Mouse (Mus musculus) heart, embryonic 16.5 days (tissue): ENCODE measurements around the gene Rtn1. TPM values are rescaled to one million over a fixed set of nuclear protein-coding genes. Genes with fewer than 3 reads are reported as not detected.

Source experiments
- ATAC-seq: fragments of 200-750 bp; cut with Nextera tagmentation; replicated peaks from 2 replicates; pipeline ENCODE4 v1.8.0; 2017; ENCODE audit warnings: moderate number of reproducible peaks; ENCODE audit not compliant: insufficient read depth, low FRiP score; ENCODE audit errors: extremely low read depth
- H3K27ac ChIP-seq: fragments of 300-500 bp; sonication (generic); 2 replicates; pipeline ENCODE4 v1.5.1; 2014; ENCODE audit warnings: mild to moderate bottlenecking, low read length, control low read depth, moderate library complexity
- H3K27me3 ChIP-seq: fragments of 300-500 bp; sonication (generic); 2 replicates; pipeline ENCODE4 v1.6.1; 2014; ENCODE audit warnings: low read length, mixed read lengths; ENCODE audit not compliant: control insufficient read depth, insufficient read depth
- H3K36me3 ChIP-seq: fragments of 300-500 bp; sonication (generic); 2 replicates; pipeline ENCODE4 v1.6.1; 2014; ENCODE audit not compliant: control insufficient read depth, insufficient read depth
- H3K4me1 ChIP-seq: fragments of 300-500 bp; sonication (generic); 2 replicates; pipeline ENCODE4 v1.6.1; 2014; ENCODE audit warnings: low read length, mixed read lengths; ENCODE audit not compliant: control insufficient read depth, insufficient read depth
- H3K4me2 ChIP-seq: fragments of 300-500 bp; sonication (generic); 2 replicates; pipeline ENCODE4 v1.6.1; 2014; ENCODE audit warnings: low read depth, mild to moderate bottlenecking, control low read depth, low read length
- H3K4me3 ChIP-seq: fragments of 300-500 bp; sonication (generic); 2 replicates; pipeline ENCODE4 v1.5.1; 2014; ENCODE audit warnings: mild to moderate bottlenecking, control low read depth, low read length
- H3K9ac ChIP-seq: fragments of 300-500 bp; sonication (generic); 2 replicates; pipeline ENCODE4 v1.6.1; 2014; ENCODE audit warnings: low read length, control low read depth
- H3K9me3 ChIP-seq: fragments of 300-500 bp; sonication (generic); replicated peaks from 2 replicates; pipeline ENCODE4 v1.6.1; 2016; ENCODE audit warnings: low read length; ENCODE audit not compliant: control insufficient read depth
- WGBS: fragments of 180-500 bp; shearing (Covaris S2); extraction: QIAGEN DNeasy Blood & Tissue Kit; methylation state at CpG from one replicate; pipeline ENCODE4 v1.1.7; 2014; 5-methylcytosine and 5-hydroxymethylcytosine counted together
- polyA plus RNA-seq: library from polyadenylated mRNA; unstranded; fragments of >200 nt; fragmentation: Nextera tagmentation; extraction: Ambion mirVana; gene quantifications from 2 replicates; pipeline ENCODE4 v1.2.1, GENCODE M21; 2015

Rtn1 gene
- polyA plus RNA-seq, 1 experiment from 2014 or later = 10.1 TPM

DNA sequence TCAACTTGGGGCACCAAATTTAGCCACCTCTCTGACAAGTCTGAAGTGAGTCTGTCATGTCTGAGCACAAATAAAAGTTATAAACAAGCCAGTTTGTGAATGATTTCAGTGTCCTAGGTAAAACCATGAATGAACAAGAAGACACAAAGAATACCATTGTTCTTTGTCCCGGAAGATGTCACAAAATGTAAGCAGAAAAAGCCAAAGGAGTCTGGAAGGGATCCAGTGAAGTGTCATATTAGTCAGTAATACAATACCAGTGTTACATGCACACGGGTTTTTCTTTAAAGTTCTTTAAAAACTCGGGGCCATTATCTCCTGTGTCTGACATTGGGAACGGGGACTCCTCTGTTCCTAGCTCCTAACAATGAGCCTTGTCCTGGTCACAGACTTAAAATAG lies 85.1 kb downstream of the Rtn1 start:
- no peak overlapping the region for H3K27ac ChIP-seq
- no peak overlapping the region for H3K4me3 ChIP-seq
- H3K36me3 ChIP-seq = no peaks in the 10 kb centered on the region
- no peak overlapping the region for H3K4me2 ChIP-seq
- H3K4me1 ChIP-seq = no peaks in the 10 kb centered on the region
- H3K9ac ChIP-seq = no peak overlapping the region
- WGBS = 57% methylated on average over 4 of the region's 4 CpGs
- no peak for ATAC-seq
- H3K9me3 ChIP-seq = no peaks in the 10 kb centered on the region
- no peaks in the 10 kb centered on the region for H3K27me3 ChIP-seq

DNA sequence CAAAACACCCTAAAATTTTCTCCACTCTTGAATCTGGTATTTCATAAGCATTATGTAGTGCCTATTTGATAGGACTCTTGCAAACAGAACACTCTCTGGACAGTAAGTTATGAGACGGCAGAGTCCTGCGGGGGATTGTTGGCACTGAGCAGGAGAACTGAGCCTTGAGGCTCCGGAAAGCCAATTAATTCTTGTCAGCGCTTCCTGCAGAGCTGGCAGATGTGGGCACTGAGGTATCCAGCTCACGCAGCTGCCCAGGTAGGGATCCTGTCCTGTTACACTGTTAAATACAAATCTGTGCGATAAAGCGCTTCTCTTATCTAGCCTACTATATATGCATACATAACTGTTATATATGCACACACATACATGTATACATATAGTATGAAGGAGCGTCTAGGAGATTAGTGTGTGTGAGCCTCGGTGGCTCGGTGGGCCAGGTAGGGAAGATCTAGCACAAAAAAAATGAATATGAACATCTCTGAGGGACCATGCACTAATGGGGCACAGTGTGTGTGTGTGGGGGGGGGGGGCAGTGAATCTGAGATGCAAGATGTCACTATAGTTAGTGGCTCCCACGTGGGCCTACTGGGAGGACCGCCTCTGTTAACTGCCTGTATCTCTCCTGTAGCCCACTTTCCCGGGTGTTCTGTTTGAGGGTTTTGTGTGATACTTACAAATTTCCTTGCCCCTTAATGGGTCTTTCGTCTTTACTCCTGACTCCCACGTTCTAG lies 93.0 kb downstream of the Rtn1 start:
- ATAC-seq = no peak
- H3K9me3 ChIP-seq = no peaks in the 10 kb centered on the region
- H3K4me2 ChIP-seq = no peak overlapping the region
- 64% methylated on average over 15 of the region's 15 CpGs for WGBS
- H3K27ac ChIP-seq = no peak overlapping the region
- H3K27me3 ChIP-seq = no peaks in the 10 kb centered on the region
- no peak overlapping the region for H3K4me3 ChIP-seq
- H3K4me1 ChIP-seq = no peaks in the 10 kb centered on the region
- H3K9ac ChIP-seq = no peak overlapping the region
- H3K36me3 ChIP-seq = no peaks in the 10 kb centered on the region

DNA sequence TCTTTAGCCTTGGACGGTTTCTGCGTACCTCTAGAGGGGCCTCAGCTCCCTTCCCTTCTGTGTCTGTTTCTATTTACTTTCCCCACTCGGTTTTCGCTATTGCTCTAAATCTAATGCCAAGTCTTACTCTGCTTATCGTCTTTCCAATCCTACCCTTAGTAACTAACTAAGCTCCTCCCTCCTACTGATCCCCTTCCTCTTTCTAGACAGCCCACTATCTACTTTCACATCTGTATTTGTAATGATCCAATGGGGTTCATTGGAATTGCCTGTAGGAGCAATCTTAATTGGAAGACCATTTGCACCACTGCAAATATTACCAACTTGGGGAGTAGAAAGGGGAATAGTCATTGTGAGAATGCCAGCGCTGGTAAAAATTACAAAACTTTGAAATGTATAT lies 98.0 kb downstream of the Rtn1 start:
- H3K27ac ChIP-seq = no peak overlapping the region
- no peaks in the 10 kb centered on the region for H3K27me3 ChIP-seq
- no peaks in the 10 kb centered on the region for H3K4me1 ChIP-seq
- ATAC-seq = no peak
- H3K36me3 ChIP-seq = no peaks in the 10 kb centered on the region
- no peak overlapping the region for H3K4me3 ChIP-seq
- no peak overlapping the region for H3K4me2 ChIP-seq
- H3K9me3 ChIP-seq = no peaks in the 10 kb centered on the region
- no peak overlapping the region for H3K9ac ChIP-seq
- 74% methylated on average over 6 of the region's 6 CpGs for WGBS

DNA sequence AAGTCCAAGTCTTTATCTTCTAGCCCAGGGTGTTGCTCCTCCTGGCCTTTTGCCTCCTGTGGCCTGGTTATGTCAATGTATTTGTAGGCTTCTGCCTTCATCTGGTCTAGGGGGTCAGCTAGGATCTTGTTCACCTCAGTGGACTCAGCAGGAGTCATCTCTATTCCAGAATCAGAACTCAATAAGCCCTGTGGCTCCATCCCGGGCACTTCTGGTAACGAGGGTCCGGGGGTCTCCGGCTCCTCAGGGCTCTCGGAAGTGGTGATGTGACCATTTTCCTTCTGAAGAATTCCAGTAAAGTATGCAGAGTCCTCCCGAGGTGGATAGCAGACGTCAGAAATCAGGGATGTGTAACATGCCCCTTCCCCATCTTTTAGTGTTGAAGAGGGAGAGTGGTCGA lies 100.3 kb downstream of the Rtn1 start:
- 68% methylated on average over 8 of the region's 8 CpGs for WGBS
- Histone ChIP-seq H3K36me3 (no peaks in the 10 kb centered on the region), H3K27me3 (no peaks in the 10 kb centered on the region; the same call in 1 of the 2 replicates), H3K27ac (no peak overlapping the region), H3K9ac (no peak overlapping the region), H3K4me2 (no peak overlapping the region), H3K9me3 (no peaks in the 10 kb centered on the region), H3K4me1 (no peaks in the 10 kb centered on the region), H3K4me3 (no peak overlapping the region)
- ATAC-seq = no peak

DNA sequence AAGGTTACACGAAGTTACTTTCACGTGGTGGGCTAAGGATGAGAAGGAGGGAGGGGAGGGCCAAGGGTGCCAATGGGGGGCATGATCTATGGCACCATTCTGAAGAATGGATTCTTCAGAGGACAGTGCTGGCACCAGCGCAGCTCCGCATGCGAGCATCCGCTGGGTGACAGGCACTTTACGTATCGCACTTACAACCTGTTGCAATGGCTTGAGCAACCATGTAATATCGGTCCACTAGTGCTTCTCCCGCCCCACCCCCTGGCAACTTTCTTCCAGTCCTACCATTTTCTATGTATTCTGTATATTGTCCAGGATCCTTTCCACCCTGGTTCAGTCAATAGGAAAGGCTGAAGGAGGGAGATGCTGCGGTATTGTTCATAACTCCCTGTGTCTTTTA lies 102.6 kb downstream of the Rtn1 start:
- H3K4me1 ChIP-seq = no peaks in the 10 kb centered on the region
- H3K9me3 ChIP-seq = no peaks in the 10 kb centered on the region
- H3K4me3 ChIP-seq = no peak overlapping the region
- H3K9ac ChIP-seq = no peak overlapping the region
- no peaks in the 10 kb centered on the region for H3K36me3 ChIP-seq
- H3K27me3 ChIP-seq = no peaks in the 10 kb centered on the region; the same call in 1 of the 2 replicates
- H3K27ac ChIP-seq = no peak overlapping the region
- 87% methylated on average over 11 of the region's 11 CpGs for WGBS
- ATAC-seq = no peak
- H3K4me2 ChIP-seq = no peak overlapping the region

DNA sequence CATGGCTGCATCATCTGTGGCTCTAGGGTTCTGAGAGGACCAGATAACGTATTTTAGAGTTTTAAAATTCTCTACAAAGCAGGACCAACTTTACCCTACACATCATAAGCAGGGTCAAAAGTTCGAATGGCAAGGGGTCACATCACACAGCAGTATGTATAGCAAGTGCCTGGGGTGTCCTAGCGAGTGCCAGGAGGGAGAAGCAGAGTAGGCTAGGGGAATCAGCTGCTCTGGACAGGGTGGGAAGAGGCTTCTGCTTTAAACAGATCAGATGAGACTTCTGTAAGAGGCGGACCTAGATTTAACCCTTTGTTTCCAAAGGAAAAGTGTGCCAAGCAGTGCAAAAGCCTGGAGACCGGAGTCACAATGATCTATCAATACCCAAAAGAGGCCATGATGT lies 103.4 kb downstream of the Rtn1 start:
- 63% methylated on average over 5 of the region's 5 CpGs for WGBS
- Histone ChIP-seq H3K9me3 (no peaks in the 10 kb centered on the region), H3K27me3 (no peaks in the 10 kb centered on the region; the same call in 1 of the 2 replicates), H3K27ac (no peak overlapping the region), H3K9ac (no peak overlapping the region), H3K4me3 (no peak overlapping the region), H3K4me1 (no peaks in the 10 kb centered on the region), H3K36me3 (no peaks in the 10 kb centered on the region), H3K4me2 (no peak overlapping the region)
- ATAC-seq = no peak

DNA sequence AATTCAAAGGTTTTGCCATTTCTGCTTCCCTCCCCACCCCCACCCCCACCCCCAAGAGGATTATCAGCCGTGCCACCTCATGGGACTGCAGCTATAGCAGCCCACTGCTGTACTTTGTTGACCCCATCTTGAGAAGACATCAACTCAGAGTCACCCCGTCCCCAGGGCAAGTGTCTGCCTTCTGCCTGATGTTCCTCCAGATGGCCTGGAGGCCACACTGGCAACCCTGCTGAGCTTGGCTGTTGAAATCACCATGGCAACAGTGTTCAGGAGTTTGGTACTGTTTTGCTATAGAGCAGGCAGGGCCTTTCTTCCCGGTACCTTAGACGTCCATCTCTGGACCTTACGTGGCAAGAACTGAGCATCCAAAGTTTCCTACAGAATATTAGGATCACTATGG lies 103.9 kb downstream of the Rtn1 start:
- Histone ChIP-seq H3K4me3 (no peak overlapping the region), H3K27me3 (no peaks in the 10 kb centered on the region; the same call in 1 of the 2 replicates), H3K36me3 (no peaks in the 10 kb centered on the region), H3K4me2 (no peak overlapping the region), H3K4me1 (no peaks in the 10 kb centered on the region), H3K9ac (no peak overlapping the region), H3K27ac (no peak overlapping the region), H3K9me3 (no peaks in the 10 kb centered on the region)
- ATAC-seq = no peak
- WGBS = 65% methylated on average over 5 of the region's 5 CpGs

DNA sequence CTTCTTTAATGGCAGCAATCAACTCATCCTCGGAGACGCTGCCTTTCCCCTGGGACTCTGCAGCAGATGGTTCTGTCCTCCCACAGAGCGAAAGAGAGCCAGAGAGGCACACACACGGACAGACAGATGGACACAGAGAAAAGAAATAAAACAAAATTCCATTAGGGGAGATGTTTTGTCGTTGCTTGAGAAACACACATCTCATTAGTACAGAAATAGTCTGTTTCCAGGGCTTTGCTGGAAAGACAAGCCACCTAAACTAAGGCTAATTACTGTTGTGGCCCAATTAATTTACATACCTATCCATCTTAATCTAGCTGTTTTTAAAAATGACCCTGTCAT lies 104.5 kb downstream of the Rtn1 start:
- H3K4me2 ChIP-seq = no peak overlapping the region
- no peaks in the 10 kb centered on the region for H3K9me3 ChIP-seq
- H3K4me1 ChIP-seq = no peaks in the 10 kb centered on the region
- H3K36me3 ChIP-seq = no peaks in the 10 kb centered on the region
- H3K27ac ChIP-seq = no peak overlapping the region
- no peak overlapping the region for H3K9ac ChIP-seq
- ATAC-seq = no peak
- H3K4me3 ChIP-seq = no peak overlapping the region
- WGBS = 64% methylated on average over 5 of the region's 5 CpGs
- no peaks in the 10 kb centered on the region; the same call in 1 of the 2 replicates for H3K27me3 ChIP-seq

DNA sequence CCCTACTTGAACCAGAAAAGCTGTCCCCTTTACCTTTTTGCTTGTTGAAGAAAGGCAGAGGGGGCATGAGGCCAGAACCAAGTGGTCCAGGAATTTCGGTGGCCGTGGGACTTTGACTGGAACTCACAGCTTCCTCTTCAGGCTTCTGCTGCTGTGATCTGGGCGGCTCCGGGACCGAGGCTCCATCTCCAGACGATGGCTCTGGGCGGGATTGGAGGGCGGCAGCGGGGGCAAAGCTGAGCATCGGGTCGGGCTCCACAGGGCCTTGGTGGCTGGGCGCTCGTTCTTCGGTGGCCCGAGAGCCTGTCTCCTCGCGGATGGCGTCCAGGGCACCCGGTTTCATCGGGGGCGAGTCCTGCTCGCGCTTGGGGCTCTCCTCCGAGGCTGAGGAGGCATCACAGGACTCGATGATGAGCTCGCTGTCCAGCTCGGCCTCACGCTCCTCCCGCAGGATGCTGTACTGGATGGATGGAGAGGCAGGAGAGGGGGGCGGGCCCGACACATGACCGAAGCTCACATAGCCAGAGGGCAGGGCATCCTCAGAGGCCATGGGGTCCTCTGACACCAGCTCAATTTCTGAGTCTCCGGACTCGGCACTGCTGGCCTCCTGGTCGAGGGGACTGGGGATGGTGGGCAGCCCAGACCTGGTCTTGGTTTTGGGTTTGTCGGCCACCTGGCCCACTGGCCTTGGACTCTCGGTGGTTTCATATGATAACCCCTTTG lies 105.1 kb downstream of the Rtn1 start:
- no peak for ATAC-seq
- 66% methylated on average over 37 of the region's 37 CpGs for WGBS
- H3K4me2 ChIP-seq = no peak overlapping the region

More for the DNA sequence above, 105.1 kb downstream of the Rtn1 start:
- Histone ChIP-seq H3K36me3 (no peaks in the 10 kb centered on the region), H3K4me1 (no peaks in the 10 kb centered on the region), H3K27me3 (no peaks in the 10 kb centered on the region; the same call in 1 of the 2 replicates), H3K4me3 (no peak overlapping the region), H3K9me3 (no peaks in the 10 kb centered on the region), H3K27ac (no peak overlapping the region), H3K9ac (no peak overlapping the region)
